Mouse (Mus musculus) gastrocnemius, adult 8-10 months (tissue): ENCODE measurements around the gene Itgb3. TPM values are rescaled to one million over a fixed set of nuclear protein-coding genes. Genes with fewer than 3 reads are reported as not detected.

Source experiments
- DNase-seq, 2 experiments: peaks; one replicate each; pipeline ENCODE4 v3.0.0; 2022; ENCODE audit warnings: low spot score in 2 of 2
- total RNA-seq, 4 experiments: library from RNA; stranded (reverse); gene quantifications; 2 replicates each; pipeline ENCODE4 v1.2.4; 2022

Itgb3 gene
- total RNA-seq, 4 experiments from 2014 or later, result 0.36 to 0.70 (median 0.54) TPM

- DNase-seq, result no peak
These were observed 25.5 kb upstream of the Itgb3 start for GRCm38 (mm10) chr11:104582308-104582606.

- no peak for DNase-seq
These were observed 25.0 kb upstream of the Itgb3 start for GRCm38 (mm10) chr11:104582630-104583364.

DNA sequence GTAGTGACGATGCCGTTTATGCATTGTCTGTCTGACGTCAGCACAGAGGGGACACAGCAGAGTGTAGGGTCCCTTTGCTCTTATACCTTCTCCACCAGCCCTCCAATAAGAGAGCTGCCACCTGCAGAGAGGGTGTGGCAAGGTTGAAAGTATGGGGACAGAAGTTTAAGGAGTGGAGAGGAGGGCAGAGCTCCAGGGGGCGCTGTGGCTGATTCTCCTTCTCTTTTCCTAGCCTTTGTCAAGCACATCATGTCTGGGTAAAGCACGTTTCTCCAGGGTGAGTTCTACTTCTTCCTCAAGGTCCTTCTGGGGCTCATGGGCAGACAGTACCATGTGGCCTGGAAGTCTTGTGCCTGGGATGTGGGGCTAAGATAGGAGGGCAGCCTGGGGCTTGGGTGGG is 22.3 kb upstream of the Itgb3 start:
- no peak for DNase-seq

DNA sequence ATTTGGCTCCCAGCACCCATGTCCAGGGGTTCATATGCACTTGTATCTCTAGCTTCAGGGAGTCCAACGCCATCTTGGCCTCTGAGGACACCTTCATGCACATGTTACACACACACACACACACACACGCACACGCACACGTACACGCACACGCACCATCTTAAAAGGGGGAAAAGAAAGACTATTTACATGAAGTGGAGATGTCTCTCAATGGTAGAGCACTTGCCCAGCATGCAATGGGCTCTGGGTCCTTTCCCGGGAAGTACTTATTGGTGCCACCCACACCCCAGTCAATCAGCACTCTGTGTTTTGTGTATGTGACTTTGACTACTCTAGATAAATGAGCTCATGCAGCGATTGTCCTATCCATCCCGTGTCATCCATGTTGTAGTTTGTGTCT is 19.9 kb upstream of the Itgb3 start:
- no peak for DNase-seq

GRCm38 (mm10) chr11:104588513-104588912 is 19.3 kb upstream of the Itgb3 start:
- no peak for DNase-seq

DNA sequence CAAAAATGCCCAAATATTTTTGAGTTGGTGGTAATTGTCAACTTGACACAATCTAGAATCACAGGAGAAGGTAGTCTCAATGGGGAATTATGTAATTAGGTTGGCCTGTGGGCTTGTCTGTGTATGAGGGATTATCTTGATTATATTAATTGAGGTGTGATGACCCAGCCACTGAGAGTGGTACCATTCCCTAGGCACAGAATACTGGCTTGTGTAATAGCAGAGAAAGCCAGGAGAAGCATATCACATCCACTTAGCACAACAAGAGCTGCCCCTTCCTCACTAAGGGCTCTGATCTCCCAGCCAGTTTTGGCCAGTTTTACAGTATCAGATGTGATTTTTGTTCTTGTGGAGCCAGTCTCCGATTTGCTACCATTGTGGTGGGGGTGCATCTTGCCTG is 18.2 kb upstream of the Itgb3 start:
- DNase-seq, result no peak

GRCm38 (mm10) chr11:104590148-104590547 is 17.7 kb upstream of the Itgb3 start:
- peak; percentile 60 to 62 for DNase-seq

DNA sequence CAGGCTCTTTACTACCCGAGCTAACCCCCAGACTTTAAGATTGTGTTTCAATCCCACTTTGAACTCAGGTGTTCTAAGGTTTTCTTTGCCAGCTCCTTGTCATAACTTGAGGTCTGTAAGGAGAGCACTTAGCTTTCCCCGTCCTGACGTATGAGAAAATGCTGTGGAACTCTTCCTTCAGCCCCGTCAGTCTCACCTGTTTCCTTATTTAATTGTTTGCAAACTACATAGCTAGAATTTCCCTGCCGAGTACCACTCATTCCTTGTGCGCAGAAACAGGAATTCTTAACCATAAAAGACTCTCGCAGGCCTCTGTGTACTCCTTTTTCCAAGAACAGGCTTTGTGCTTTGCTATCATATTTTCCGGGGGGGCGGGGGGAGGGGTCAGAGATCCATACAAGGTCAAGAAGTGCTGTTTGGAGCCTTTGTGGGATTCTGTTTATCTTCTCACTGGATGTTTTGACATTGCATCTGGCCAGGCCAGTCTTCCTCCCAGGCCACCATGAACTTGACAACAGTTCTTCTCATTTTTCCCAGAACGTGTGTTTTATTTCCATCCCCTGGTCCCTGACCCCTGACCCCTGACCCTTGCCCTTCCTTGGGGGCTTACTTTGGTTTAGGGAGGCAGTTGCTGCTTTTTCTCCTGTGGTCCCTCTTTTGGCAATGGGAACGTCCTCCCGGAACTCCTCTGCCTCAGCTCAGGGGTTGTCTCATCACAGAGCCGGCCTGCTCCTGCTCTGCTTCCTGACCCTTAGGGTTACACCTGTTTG is 15.5 kb upstream of the Itgb3 start:
- no peak for DNase-seq

DNA sequence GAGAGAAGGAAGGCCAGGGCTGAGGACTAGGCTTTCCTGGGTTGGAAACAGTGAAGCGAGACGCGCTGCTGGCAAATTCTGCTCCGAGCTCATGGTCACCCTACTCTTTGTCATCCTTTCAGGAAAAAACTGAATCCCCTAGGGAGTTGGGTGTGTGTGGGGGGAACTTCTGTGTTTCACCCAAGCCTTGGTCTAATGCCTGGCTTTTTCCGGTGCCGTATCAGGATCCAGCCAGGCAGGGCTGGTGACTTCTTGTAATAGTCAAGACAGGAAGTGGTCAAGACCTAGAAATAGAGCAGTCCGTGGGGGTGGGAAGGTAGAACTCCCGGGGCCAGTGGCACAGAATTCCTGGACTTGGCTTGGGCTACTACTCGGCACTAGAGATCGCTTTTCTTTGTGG is 11.4 kb upstream of the Itgb3 start:
- DNase-seq, result no peak

- DNase-seq, result no peak
These were observed 8.4 kb upstream of the Itgb3 start for GRCm38 (mm10) chr11:104599265-104599945.

DNA sequence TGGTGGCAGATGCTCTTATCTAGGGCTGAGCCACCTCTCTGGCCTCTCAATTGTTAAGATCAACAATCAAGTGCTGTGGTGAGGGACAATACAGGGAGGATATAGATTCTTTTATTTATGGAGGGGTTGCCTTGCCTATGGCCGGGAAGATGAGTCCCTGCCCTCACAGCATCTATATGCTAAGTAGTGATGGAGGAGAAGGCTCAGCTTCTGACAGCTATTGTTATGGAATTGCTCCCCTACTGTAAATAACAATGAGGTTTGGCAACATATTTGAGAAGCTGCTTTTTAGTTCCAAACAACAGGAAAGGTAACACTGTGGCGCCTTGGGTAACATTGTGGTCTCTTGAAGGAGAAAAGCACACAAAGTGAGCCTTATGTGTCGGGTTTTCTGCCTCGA is 7.1 kb upstream of the Itgb3 start:
- no peak for DNase-seq

DNA sequence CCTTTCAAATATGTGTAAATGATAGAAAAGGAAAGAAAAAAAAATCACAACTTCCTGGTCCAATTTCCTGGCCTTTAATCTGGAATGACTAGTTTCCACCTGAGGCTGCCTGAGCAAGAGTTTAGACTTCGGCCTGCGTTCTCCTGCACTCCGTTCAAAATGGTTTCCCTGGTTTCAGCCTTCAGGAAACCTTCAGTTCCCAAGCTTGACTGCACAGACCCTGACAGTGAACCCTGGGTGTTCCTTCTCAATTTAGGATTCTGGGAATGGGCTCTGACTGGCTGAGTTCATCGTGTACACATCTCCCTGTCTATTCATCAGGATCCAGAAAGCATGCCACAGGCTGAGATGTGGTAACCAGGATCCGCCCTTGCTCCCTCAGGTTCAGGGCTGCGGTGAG is 3.6 kb upstream of the Itgb3 start:
- DNase-seq, result no peak

DNA sequence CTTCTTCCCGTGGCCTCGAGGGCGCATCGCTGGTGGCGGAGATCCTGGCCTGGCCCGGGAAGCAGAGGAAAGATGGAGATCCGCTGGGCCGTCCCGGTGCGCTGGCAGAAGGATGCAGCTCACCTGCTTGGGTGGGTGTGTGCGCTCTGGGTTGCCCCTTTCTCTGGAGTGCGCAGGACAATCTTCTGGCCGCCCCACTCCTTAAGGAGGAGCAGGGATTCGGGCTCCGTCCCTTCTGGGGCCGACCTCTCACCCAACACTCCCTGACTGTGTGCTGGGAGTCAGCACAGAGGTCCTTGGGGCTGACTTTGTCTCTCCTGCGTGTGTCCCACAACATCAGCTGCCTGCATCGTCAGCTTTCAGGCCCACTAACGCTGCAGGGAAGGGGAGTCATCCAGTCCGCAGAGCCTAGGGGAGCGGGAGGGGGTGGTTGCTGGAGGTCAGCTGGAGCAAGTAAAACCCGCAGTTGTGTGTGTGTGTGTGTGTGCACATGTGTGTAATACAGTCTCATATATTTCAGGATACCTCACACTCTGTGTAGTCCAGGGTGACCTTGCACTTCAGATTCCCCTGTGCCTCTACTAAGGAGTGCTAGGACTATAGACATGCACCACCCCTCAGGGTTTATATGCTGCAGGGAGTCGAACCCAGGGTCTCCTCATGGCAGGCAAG is 585 bp downstream of the Itgb3 start:
- no peak for DNase-seq

DNA sequence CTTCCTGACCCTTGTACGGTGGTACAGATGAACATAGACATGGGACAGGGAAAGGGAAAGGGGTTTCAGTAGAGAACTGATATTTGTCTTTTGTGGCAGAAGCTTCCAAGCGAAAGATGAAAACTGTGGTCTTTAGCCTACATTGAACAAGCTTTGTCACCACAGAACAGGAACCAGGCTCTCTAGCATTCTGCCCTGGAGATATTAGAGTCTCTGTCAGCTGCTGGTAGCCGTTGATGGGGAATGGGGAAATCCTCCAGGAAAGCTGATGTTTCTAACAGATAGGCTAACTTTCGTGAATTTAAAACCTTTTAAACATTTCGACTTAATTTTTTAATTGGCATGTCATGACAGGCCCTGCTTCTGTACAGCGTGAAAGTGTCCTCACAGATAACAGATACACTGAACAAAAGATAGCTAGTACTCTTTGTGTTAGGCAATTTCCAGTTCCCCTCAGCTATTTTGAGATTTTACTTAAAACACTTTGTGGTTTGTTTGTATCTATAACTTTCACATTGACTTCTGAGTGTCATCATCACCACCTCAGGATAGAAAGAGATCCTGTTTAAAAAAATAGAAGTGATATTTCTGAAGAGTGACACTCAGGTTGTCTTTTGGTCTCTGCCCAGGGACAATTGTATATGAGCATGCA is 1.4 kb downstream of the Itgb3 start:
- no peak for DNase-seq

- no peak for DNase-seq
These were observed 1.9 kb downstream of the Itgb3 start for GRCm38 (mm10) chr11:104609733-104610132.

DNA sequence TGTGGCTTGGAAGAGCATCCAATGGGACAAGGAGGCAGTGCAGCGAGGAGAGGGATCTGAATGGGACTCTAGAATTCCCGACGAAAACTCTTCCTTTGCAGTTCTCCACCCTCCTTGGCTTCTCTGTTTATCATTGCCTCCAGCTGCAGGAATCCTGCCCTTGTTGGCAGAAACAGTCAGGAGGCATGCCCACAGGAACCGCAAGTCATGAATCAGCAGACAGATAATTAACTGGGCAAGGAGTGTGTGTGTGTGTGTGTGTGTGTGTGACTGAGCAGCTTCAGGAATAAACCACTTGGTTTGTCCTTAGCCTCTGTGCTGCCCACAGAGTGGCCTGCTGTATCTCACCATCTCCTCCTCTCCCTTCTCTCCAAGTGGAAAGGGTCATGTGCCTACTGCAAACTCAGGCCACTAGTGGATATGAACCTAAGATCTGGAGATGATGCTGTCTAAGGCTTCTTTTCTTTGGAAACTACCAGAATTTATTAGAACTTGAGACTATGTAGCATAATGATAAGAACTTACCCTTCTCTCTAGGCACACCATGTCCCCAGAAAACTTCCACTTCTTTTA is 3.9 kb downstream of the Itgb3 start:
- DNase-seq, result no peak

DNA sequence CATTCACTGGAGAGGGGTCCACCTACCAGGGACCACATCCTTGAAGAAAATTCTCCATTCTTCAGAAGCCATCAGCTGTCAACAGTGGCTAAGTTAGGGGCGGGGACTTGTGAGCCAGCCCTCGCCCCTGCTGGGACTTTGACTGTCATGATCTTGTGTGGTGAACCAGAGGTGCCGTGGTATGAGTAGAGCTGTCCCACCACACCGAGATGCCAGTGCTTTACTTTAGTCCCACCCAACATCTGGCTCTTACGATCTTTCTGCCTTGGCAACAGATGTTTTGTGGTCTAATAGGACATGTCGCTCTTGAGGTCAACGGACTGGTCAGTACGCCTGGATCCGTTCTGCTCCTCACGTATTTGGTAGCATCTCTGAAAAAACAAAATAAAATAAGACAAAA is 5.8 kb downstream of the Itgb3 start:
- DNase-seq, result no peak

- no peak for DNase-seq
These were observed 6.3 kb downstream of the Itgb3 start for GRCm38 (mm10) chr11:104614130-104614529.

- DNase-seq, result no peak
These were observed 8.4 kb downstream of the Itgb3 start for GRCm38 (mm10) chr11:104616182-104616581.

DNA sequence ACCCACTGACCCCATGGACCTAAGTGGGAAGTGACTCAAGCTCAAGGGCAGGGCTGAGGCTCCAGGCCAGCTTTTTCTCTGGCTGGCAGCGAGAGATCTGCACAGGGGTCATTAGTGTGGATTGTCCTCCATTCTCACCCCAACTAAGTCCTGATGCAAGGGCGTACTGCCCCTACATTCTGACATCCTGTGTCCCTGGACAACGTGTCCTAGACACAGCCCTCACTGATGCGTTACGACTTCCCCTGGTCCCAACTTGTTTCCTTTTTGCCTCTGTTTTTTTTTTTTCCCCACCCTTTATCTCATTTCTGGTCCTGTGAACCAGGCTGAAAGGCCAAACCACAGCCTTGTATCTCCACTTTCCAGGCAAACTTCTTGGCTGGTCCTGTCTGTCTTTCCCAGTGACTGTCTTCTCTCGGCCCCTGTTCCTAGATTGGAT is 10.9 kb downstream of the Itgb3 start:
- no peak for DNase-seq
